ENCODE assay signal across 7 mouse cellular contexts in the genomic region with DNA sequence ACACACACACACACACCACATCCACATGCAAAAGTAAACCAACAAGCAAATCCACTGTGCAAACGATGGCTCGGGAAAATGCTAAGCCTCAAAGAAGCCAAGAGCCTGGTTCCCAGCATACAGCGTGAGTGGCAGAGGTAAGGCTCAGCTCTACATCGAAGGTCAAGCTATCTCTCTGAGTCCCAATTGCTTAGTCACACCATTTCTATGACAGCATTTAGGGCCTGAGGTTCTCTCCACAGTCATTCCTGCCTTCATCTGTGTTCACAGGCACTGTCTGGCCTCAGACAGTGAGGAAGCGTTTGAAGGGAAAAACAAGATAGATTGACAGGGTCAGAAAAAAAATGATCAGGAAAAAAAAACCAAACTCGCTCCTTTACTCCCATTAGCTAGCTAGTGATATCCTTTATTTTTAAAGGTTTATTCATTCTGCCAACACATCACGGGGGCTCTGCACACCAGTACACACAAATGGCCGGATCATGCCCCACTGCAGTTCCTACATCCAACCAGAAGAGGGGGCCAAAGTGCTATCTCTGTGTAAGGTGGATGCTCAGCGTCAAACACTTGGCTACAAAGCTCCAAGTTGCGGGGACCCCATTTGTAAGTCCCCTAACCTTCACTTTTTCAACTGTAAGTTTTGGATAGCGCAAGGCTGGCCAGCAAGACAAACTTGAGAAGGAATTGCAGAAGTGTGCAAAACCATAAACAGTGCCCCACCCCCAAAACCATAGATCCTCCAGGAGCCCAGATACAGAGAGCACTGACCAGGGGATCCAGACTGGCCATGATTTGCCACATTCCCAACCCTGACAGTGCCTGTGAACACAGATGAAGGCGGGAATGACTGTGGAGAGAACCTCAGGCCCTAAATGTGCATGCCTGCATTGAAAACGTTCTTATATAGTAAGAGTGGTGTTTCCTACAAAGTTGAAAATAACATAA.
DNase-seq lines count a peak whose midpoint lies in the region; ATAC-seq and TF ChIP-seq lines count a peak whose summit lies in the region.

No protein-coding gene starts in this region.

- intact Hi-C loops in left cerebral cortex, postnatal 4 days (cut with DNase I): loop anchor here (5.0 to 10.0 kb wide), 2 partner anchors 168 to 366 kb away; no protein-coding TSS in a partner anchor

- H3K4me3 ChIP-seq in intestine, postnatal 0 days (ENCODE audit: low read depth, low read length): no peak overlapping the region
- no peak overlapping the region for H3K4me3 ChIP-seq in midbrain, embryonic 12.5 days

- H3K27me3 ChIP-seq in intestine, postnatal 0 days (replicated peaks; ENCODE audit: control insufficient read depth, insufficient read depth, low read length): no peaks in the 10 kb centered on the region
- H3K27me3 ChIP-seq in midbrain, embryonic 12.5 days: no peaks in the 10 kb centered on the region

- peak; percentile 45; the same call in 1 of the 2 replicates for ATAC-seq in intestine, postnatal 0 days
- ATAC-seq in midbrain, embryonic 12.5 days (ENCODE audit: low FRiP score, low read depth): peak; percentile 69

- no peak overlapping the region for H3K27ac ChIP-seq in intestine, postnatal 0 days (ENCODE audit: low read depth, low read length)
- no peak overlapping the region for H3K27ac ChIP-seq in midbrain, embryonic 12.5 days (replicated peaks)

- peak; percentile 91 for DNase-seq in adipocyte (ENCODE audit: low spot score)
- DNase-seq in embryo, embryonic 10 days (ENCODE audit: low spot score): peak; percentile 86
- peak; percentile 58 for DNase-seq in gastrocnemius, postnatal 25 days
- peak; percentile 80 for DNase-seq in left cerebral cortex, postnatal 4 days
- DNase-seq in skeletal muscle tissue, adult 2 months (ENCODE audit: low read depth, low spot score): peak; percentile 71

- 37% methylated on average over 13 of the region's 13 CpGs for WGBS in intestine, postnatal 0 days
- WGBS in midbrain, embryonic 12.5 days: 42% methylated on average over 13 of the region's 13 CpGs

- no peaks in the 10 kb centered on the region for H3K4me1 ChIP-seq in intestine, postnatal 0 days (replicated peaks; ENCODE audit: control insufficient read depth, insufficient read depth, low read length)
- no peaks in the 10 kb centered on the region for H3K4me1 ChIP-seq in midbrain, embryonic 12.5 days

- H3K9ac ChIP-seq in intestine, postnatal 0 days (ENCODE audit: low read depth, low read length): no peak overlapping the region
- no peak overlapping the region for H3K9ac ChIP-seq in midbrain, embryonic 12.5 days (replicated peaks)

- TF ChIP-seq CTCF in intestine, postnatal 0 days (IDR thresholded peaks at IDR 0.05; ENCODE audit: low read depth): peak; percentile 97

- no peaks in the 10 kb centered on the region for H3K9me3 ChIP-seq in intestine, postnatal 0 days (ENCODE audit: control insufficient read depth)
- no peaks in the 10 kb centered on the region for H3K9me3 ChIP-seq in midbrain, embryonic 12.5 days

- no peaks in the 10 kb centered on the region for H3K36me3 ChIP-seq in intestine, postnatal 0 days (ENCODE audit: control insufficient read depth, insufficient read depth)
- no peaks in the 10 kb centered on the region for H3K36me3 ChIP-seq in midbrain, embryonic 12.5 days

- H3K4me2 ChIP-seq in intestine, postnatal 0 days (replicated peaks; ENCODE audit: low read depth): no peak overlapping the region
- H3K4me2 ChIP-seq in midbrain, embryonic 12.5 days (replicated peaks): no peak overlapping the region
